Mouse (Mus musculus) small intestine, adult 2 months (tissue): Measurements from ENCODE around the gene Dysf. TPM values are rescaled to one million over a fixed set of nuclear protein-coding genes. Genes with fewer than 3 reads are reported as not detected.

Experiments used
- H3K27ac ChIP-seq: fragments of 200-500 bp; 2 replicates; pipeline ENCODE4 v1.5.1; 2012; ENCODE audit warnings: low read depth, low read length, control low read depth, inconsistent platforms; ENCODE audit not compliant: insufficient read depth
- H3K27me3 ChIP-seq: fragments of 200-500 bp; 2 replicates; pipeline ENCODE4 v1.6.1; 2012; ENCODE audit warnings: mild to moderate bottlenecking, moderate library complexity, low read length, inconsistent platforms; ENCODE audit not compliant: control insufficient read depth, insufficient read depth
- H3K36me3 ChIP-seq: fragments of 200-500 bp; 2 replicates; pipeline ENCODE4 v1.6.1; 2012; ENCODE audit warnings: mild to moderate bottlenecking, low read length, control low read depth, inconsistent platforms; ENCODE audit not compliant: control insufficient read depth, insufficient read depth
- H3K4me1 ChIP-seq: fragments of 200-500 bp; 2 replicates; pipeline ENCODE4 v1.6.1; 2012; ENCODE audit warnings: low read length, inconsistent platforms, mixed read lengths; ENCODE audit not compliant: control insufficient read depth, insufficient read depth, insufficient read length
- H3K4me3 ChIP-seq: fragments of 200-500 bp; 2 replicates; pipeline ENCODE4 v1.5.1; 2012; ENCODE audit warnings: low read depth, mild to moderate bottlenecking, control low read depth, inconsistent platforms, low read length, moderate library complexity
- CTCF ChIP-seq: fragments of 200-500 bp; IDR thresholded peaks from 2 replicates; pipeline ENCODE4 v1.5.1; 2012; ENCODE audit warnings: low read depth, mild to moderate bottlenecking, control low read depth, inconsistent platforms, low read length, moderate library complexity, mixed read lengths; ENCODE audit not compliant: insufficient replicate concordance, insufficient read length; ENCODE audit errors: extremely low read depth
- POLR2A ChIP-seq: fragments of 200-500 bp; IDR thresholded peaks from 2 replicates; pipeline ENCODE4 v1.6.1; 2012; ENCODE audit warnings: low read depth, mild to moderate bottlenecking, control low read depth, inconsistent platforms, low read length, moderate library complexity
- WGBS: fragments of 180-500 bp; shearing (Covaris S2); methylation state at CpG from one replicate; pipeline ENCODE4 v1.1.7; 2018; 5-methylcytosine and 5-hydroxymethylcytosine counted together
- polyA plus RNA-seq: library from polyadenylated mRNA; depleted of rRNA; stranded (reverse); fragments of >200 nt; gene quantifications from 2 replicates; pipeline ENCODE4 v1.2.3, GENCODE M21; 2012; rRNA removed

The Dysf gene
- 6.3 and 7.9 TPM in 2 replicates for polyA plus RNA-seq

DNA sequence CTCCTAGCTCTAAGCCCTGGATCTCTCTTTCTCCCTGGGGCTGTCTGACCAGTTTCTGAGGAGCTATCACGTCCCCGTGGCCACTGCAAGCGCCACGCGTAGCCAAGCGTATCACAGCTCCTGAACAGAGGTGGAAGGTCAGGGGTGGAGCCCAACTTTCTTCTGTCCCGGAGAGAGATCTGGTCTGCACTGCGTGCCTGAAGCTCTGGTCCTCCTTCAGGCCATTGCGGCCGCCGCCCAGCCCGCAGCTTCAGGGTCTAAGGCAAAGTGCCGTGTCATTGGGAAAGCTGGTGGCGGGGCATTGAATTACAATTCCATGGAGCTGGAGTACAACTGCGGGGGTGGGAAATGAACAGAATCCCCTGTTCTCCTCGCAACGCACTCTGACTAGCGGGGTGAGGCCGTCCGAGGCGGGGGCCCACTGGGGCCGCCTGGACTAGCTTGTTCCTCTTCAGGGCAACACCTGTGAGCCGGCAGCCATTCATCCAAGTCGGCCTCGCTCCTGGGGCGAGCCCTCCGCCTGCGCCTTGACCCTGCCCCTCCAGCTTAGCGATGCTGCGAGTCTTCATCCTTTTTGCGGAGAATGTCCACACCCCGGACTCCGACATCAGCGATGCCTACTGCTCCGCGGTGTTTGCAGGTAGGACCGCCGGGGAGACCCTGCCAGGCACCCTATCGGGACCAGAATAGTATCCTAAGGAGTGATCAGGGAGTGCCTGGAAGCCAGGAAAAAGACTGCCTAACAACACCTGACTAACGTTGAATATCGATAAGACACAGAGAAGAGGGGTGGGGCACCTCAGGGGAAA, at the start of gene Dysf:
TSS of gene Dysf (plus strand) at position 228 of the 809 bp plus-strand sequence.
- 1% methylated on average over 41 of the region's 41 CpGs for WGBS
- peak within 1 kb of the TSS; percentile 58 for H3K27ac ChIP-seq
- H3K4me1 ChIP-seq = no peaks in the 10 kb centered on the region
- TF ChIP-seq CTCF (no peak), POLR2A (no peak)
- peaks cover 14% of the 10 kb centered on the region for H3K27me3 ChIP-seq
- peak within 1 kb of the TSS; percentile 54 for H3K4me3 ChIP-seq
- H3K36me3 ChIP-seq = no peaks in the 10 kb centered on the region

DNA sequence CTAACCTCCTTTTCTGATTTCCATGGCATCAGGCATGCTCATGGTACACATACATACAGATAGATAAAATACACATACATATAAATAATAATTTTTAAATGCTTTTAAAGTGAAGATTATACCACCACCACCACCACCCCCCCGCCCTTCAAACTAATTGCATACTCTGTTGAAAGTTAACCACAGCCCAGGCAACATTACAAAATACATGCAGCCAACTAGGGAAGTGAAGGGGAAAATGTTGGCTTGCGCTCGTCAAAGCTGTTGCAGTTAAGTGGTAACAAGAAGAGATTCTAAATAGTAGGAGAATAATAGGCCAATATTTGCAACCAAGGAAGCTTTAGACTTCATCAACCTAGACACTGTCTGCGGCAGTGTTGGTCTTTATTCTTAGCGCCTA, 20.7 kb upstream of the Dysf start:
- Histone ChIP-seq H3K27ac (no peak overlapping the region), H3K27me3 (no peaks in the 10 kb centered on the region), H3K36me3 (peaks cover 32% of the 10 kb centered on the region), H3K4me1 (no peaks in the 10 kb centered on the region), H3K4me3 (no peak overlapping the region)
- TF ChIP-seq CTCF = no peak
- no peak for TF ChIP-seq POLR2A
- 92% methylated on average over 5 of the region's 5 CpGs for WGBS

- WGBS = 79% methylated on average over 1 of the region's 1 CpGs
Measured at GRCm38 (mm10) chr6:84002716-84003115, 5.7 kb upstream of the Dysf start.

GRCm38 (mm10) chr6:84004295-84004694, 4.1 kb upstream of the Dysf start:
- Histone ChIP-seq H3K27ac (no peak overlapping the region), H3K36me3 (no peaks in the 10 kb centered on the region), H3K27me3 (peaks cover 11% of the 10 kb centered on the region), H3K4me3 (no peak overlapping the region), H3K4me1 (no peaks in the 10 kb centered on the region)
- WGBS = 85% methylated on average over 4 of the region's 4 CpGs
- TF ChIP-seq POLR2A (no peak), CTCF (no peak)

More at GRCm38 (mm10) chr6:84002716-84003115, 5.7 kb upstream of the Dysf start:
- H3K36me3 ChIP-seq = no peaks in the 10 kb centered on the region
- TF ChIP-seq CTCF (no peak), POLR2A (no peak)
- H3K4me1 ChIP-seq = no peaks in the 10 kb centered on the region
- H3K27me3 ChIP-seq = no peaks in the 10 kb centered on the region; the same call in 1 of the 2 replicates
- no peak overlapping the region for H3K27ac ChIP-seq
- no peak overlapping the region for H3K4me3 ChIP-seq

DNA sequence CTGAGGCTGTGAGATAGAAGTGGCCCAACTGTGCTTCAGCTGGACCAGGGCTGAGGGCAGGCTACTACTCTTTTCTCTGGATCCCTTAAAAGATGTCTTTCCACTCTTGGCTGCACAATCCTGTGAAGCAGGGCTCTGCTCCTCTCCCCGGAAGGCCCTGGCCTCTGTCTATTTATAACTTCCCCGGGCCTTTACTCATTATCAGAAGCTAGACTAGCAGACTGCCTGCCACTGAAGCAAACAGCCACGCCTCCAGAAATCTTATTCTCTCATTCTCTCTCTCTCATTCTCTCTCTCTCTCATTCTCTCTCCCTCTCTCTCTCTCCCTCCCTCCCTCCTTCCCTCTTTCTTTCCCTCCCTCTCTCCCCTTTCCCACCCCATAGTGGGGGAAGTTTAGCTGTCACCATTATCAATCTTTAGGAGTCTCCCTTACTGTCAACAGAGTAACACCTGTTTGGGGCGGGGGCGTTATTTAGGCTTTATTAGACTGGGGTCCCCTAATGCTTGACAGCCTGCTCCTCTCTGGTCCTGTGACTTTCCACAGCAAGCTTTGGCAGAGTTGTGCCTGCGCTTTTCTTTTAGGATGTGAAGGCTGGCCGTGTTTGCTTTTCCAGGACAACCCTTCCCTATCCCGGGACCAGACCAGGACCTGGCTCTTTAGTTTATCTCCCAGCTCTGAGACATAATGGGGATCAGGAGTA, 932 bp downstream of the Dysf start:
- 32% methylated on average over 8 of the region's 8 CpGs for whole genome bisulfite sequencing
- peaks cover 14% of the 10 kb centered on the region for H3K27me3 ChIP-seq
- peak overlapping the region; percentile 54; the same call in 1 of the 2 replicates for H3K4me3 ChIP-seq
- peak overlapping the region; percentile 58 for H3K27ac ChIP-seq
- TF ChIP-seq POLR2A (no peak), CTCF (no peak)
- no peaks in the 10 kb centered on the region for H3K4me1 ChIP-seq
- H3K36me3 ChIP-seq = no peaks in the 10 kb centered on the region

DNA sequence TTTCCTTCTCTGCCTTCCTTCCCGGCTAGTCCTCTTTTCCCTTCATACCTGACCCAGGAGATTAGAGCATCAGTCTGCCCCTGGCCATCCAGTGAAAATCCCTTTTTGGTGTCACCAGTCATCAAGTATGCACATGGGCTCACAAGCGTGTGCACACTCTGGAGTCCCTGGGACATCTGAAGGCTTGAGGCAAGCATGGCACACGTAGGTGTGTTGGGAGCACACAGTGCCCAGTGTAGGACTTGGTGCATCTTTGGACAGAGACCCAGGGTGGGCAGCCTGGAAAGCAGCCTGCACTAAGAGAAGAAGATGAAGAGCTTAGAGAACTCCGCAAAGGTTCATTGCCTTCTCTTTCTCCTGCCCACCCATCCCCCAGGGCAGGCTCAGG, 1.5 kb downstream of the Dysf start:
- 67% methylated on average over 4 of the region's 4 CpGs for WGBS
- Histone ChIP-seq H3K27me3 (peaks cover 14% of the 10 kb centered on the region), H3K36me3 (no peaks in the 10 kb centered on the region), H3K27ac (peak overlapping the region; percentile 58), H3K4me3 (peak overlapping the region; percentile 15; the same call in 1 of the 2 replicates), H3K4me1 (no peaks in the 10 kb centered on the region)
- no peak for TF ChIP-seq POLR2A
